Mouse (Mus musculus): ENCODE data around the gene Cdt1. TPM values are rescaled to one million over a fixed set of nuclear protein-coding genes. Genes with fewer than 3 reads are reported as not detected.
A peak's percentile ranks its signal among the peaks of the same experiment; 100 is the strongest.
"Not testable (repeated sequence)": the region's sequence is repeated elsewhere in the genome, so short reads cannot be mapped to it uniquely, and the experiment has no call there.

The Cdt1 gene
- total RNA-seq, 2 experiments from 2014 or later: 0.82 to 1.1 TPM

DNA sequence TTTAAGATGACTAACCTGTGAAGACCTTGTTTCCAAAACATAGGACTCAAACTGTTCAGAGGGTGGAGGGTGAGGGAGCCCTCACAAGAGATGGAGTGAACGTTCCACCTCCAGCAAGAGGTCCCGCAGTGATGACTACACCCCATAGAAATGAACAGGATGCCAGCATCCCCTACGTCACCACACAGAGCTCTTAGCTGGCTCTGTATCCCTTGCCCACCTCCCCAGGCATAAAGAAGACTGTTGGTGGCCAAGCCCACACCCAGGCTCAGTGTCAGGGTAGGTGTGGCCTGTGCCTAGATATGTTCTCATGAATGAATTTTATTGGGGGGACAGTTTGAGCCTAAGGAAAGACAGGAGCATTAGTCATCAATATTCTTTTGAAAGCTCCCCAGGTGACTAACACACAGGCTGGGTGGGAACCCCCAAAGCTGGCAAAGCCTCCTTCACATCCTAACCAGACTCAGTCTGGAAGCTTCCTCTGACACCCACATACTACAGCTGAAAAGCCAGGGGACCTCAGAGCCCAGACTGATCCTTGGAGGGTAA lies 18.9 kb upstream of the Cdt1 start:
- DNase-seq: no peak

DNA sequence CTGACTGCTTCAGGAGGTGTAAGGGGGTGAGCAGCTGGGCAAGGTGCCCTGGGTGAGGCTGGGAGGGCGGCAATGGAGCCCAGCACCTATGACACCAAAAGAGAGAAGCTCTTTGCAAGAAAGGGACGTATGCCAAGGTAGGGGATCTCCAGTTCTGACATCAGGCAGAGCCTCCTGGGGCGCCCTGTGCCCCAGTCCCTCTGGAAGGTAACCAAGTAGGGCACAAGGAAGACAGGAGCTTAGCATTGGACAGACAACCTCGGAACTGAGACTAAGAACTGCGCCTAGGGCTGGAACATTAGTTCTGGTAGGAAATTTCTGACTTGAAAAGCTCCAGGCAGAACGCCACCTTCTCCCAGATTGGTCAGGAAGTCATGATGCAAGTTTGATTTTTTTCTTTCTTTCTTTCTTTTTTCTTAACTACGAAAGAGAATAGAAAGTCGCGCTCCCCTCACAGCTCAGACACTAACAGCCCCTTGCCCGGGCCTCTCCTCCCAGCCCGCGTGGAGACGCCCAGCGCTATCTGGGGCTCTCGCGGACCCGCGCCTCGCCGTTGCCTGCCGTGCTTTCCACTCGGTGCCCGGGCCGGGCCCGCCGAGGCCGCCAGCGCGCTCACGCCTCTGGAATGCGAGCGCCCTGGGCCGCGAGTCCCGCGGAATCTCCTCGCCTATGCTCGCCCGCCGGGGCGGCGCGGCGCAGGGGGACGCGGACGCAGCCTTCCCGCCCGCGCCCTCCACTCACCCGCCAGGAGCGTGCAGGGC lies 17.4 kb upstream of the Cdt1 start:
- DNase-seq: no peak

GRCm38 (mm10) chr8:122550995-122551264 lies 16.9 kb upstream of the Cdt1 start:
- no peak for DNase-seq

DNA sequence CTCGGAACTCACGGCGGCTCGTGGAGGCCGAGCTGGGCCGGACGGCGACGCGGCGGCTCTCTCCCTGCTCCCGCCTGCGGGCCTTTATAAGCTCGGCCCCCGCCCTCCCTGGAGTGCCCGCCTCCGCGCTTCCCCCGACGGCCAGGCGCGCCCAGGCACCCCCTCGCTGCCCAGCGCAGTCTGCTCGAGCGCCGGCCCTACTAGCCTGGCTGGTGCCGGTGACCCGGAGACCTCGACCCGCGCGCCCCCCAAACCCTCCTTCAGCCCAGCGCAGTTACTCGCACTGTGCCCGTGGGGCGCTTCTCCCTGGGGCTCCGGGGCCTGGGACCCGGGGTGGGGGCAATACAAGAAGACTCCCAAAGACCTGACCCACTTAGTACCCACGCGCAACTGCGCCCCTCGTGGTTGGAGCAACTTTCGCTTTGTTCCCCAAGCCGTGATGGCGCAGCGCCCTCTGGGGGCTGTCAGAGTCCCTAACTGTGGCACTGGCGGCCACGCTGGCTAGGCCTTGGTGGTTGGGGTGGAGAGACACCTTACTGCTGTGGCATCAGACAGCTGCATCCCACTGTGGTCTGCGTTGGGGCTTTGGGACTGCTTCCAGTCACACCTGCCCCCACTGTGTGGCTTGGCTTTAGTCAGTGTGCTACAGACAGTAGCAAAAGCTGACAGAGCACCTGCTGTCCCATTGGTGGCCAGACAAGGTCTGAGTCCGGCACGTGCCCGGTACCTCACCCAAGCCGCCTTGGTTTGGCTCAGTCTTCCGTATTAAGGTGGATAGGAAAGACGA lies 16.4 kb upstream of the Cdt1 start, which contains the start of gene Piezo1:
Piezo1 (minus strand) TSS at position 65 of the 787 bp plus-strand sequence.
- DNase-seq: peak; percentile 87

DNA sequence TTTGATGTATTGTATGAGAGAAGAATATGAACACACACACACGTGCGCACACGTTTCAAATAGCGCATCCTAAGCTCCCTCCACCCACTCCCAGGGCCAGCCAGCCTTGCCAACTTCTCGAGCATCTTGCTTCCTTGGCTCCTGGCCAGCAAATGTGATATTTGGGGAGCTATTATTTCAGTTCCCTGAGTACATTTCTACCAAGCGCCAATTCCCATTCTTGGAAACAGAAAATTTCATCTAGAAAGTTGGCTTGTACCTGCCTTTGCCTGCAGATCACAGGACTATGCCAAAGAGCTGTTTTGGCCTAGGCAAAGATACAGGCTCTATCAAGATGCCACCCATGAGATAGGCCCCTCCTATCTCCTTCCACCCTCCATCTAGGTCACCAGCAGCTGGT lies 13.0 kb upstream of the Cdt1 start:
- DNase-seq: no peak

DNA sequence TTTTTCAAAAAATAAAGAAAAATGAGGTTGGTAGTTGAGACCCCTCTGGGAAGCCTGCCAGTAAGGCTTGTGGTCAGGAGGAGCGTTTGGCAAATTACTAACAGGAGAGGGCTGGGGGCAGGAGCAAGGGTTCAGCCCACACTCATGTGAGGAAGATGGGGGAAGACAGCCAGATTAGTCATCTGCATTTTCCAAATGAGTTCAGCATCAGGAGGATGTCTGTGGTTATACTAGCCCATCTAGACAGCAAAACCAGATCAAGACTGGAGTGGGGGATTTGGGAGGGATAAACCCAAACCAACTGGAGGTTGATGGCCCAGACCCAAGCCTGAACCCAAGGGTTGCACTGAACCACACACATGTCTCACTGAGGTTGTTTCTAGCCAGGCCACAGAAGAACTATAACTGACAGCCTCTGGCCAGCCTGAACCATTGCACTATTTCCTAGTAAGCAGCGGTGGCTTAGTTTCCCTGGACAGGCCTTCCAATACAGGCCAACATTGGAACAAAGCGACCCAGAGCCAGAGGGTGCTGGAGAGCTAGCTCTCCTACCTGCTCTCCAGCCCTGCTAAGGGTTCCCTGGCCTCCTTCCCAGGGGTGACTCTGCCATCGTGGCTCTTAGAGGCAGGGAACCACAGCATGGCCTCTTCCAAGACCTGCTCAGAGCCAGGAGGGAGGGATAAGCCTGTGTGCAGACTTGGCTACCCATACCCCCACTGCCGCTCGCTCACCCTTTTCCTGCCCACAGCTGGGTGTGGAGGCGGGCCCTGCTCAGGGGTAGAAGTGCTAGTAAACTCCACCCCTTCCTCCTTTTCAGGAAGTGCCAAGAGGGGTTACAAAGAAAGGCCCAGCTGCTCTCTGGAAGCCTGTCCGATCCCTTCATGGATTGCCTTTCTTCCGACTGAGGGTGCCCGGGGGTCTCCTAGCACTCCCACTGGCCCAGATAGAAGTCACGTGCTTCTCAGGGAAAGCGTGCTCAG lies 11.5 kb upstream of the Cdt1 start:
- DNase-seq: peak; percentile 78

DNA sequence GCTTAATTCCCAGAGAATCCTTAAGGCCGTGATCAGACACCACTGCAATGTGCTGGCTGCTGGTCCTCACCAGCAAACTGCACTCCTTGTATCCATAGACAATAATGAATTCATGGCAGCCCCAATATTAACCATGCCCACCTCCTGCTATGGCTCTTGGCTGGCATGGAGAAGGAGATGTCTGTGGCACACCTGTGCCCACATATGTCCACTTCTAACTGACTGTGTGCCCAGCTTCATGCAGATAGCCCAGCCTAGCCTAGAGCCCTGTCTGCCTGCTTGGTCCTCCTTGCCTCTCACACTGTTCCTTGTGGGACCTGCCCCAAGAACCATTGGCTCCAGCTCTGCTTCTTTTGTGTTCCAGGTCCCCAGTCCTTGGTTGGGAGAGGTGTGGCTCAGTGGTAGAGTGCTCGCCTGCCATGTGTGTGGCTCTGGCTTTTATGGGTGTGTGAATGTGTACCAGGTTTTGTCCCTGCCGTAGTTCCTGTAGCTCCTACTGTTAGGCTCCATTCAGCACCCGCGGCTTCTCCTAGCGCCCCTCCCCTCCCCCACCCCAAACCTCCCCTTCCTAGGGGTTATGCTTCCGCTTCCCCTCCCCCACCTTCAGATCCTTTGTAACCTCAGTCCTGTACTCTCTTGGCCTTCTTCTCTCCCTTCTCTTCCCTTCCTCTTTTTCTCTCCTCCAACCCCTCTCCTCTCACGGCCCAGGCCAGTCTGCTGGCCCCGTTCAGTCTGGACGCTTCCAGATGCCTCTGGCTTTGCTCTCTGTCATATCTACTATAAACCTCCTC lies 10.4 kb upstream of the Cdt1 start:
- no peak for DNase-seq

- no peak for DNase-seq
Measured at GRCm38 (mm10) chr8:122558671-122559349, 9.0 kb upstream of the Cdt1 start.

DNA sequence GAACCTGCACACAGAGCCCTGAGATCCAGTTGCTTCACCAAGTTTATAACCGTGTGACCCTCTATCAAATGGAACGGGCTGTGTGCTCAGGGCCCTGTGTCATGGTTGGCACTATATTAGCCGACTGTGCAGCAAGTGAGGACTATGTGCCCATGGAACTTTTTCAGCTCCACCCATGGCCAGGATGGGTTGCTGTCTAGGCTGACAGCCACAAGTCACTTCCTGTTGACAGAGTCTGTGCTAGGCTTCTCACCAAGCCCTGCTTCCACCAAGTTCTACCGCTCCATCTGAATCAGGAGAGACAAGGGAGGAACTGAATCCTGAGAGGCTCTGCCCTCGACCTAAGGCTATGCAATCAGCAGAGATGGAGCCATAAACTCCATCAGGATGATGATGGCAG lies 6.6 kb upstream of the Cdt1 start:
- peak; percentile 59 for DNase-seq

GRCm38 (mm10) chr8:122564363-122565352 lies 3.2 kb upstream of the Cdt1 start:
- DNase-seq: no peak

GRCm38 (mm10) chr8:122566766-122567165 lies 1.0 kb upstream of the Cdt1 start:
- DNase-seq: no peak

DNA sequence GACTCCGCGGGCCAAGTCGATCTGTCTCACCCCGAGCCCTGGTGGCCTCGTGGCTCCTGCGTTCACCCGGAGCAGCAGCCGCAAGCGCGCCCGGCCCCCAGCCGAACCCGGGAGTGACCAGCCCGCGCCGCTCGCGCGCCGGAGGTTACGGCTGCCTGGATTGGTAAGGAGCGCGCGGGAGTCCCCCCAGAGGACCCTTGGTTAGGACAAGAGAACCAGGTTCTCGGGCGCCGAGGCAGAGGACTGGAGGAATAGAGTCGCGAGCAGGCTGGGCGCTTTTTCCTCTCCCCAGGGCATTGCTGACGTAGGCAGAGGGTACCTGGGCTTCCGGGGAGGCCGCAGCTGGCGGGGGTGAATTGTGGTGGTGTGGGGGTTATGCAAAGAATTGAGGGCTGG lies 292 bp downstream of the Cdt1 start:
- peak; percentile 30 for DNase-seq

- DNase-seq: no peak
Measured at GRCm38 (mm10) chr8:122568881-122569309, 1.1 kb downstream of the Cdt1 start.

- no peak for DNase-seq
Measured at GRCm38 (mm10) chr8:122569329-122569728, 1.5 kb downstream of the Cdt1 start.

GRCm38 (mm10) chr8:122569996-122570395 lies 2.2 kb downstream of the Cdt1 start:
- no peak for DNase-seq

GRCm38 (mm10) chr8:122571153-122571552 lies 3.3 kb downstream of the Cdt1 start:
- DNase-seq: no peak

GRCm38 (mm10) chr8:122571750-122572267 lies 4.0 kb downstream of the Cdt1 start:
- no peak for DNase-seq

DNA sequence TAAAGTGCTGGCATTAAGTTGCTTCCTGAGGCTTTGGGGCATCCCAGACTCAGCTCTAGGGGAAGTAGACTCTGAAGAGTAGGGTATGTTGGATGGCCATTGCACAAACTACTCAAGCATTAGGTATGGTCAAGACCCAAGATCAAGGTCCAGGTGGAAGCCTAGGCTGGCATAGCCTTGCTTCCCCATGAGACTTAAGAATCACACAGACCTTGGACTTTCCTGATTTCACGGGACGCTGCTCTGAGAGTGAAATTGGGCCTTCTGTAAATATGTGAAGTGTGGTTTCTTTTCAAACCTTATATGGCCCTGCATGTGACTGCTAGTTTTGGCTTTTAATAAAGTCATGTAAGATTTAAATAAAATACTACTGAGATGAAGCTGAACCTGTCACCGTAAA lies 4.9 kb downstream of the Cdt1 start:
- DNase-seq: no peak

DNA sequence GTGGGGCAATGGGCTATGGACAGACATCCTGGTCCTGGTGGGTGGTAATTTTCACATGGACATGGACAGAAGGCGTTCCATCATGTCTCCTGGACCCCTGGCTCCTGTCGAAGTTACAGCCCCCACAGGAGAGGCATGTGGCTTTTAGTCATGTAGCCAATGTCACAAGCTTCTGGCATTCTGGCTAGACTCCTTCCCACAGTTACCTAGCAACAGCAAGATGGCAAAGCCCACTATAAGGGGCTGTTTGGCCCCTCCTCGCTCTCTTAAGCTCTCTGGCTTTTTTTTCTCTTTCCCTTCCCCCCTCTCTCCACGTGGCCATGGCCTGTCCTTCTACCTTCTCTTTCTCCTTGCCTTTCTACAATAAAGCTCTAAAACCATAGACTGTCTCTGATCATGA lies 5.4 kb downstream of the Cdt1 start:
- DNase-seq: not testable (repeated sequence)

Measured in gastrocnemius, postnatal 25 days (tissue).